Mouse (Mus musculus) midbrain, embryonic 13.5 days (tissue): ENCODE measurements around the gene Eps8l3. TPM values are rescaled to one million over a fixed set of nuclear protein-coding genes. Genes with fewer than 3 reads are reported as not detected.

ENCODE experiments used
- ATAC-seq: fragments of 200-750 bp; cut with Nextera tagmentation; 2 replicates; pipeline ENCODE4 v1.8.0; 2017; ENCODE audit warnings: mild to moderate bottlenecking, moderate TSS enrichment, moderate library complexity
- H3K27ac ChIP-seq: fragments of 300-500 bp; sonication (generic); 2 replicates; pipeline ENCODE4 v1.5.1; 2015; ENCODE audit warnings: inconsistent platforms, mild to moderate bottlenecking, moderate library complexity
- H3K27me3 ChIP-seq: fragments of 300-500 bp; sonication (generic); 2 replicates; pipeline ENCODE4 v1.6.1; 2015; ENCODE audit warnings: mild to moderate bottlenecking, inconsistent platforms
- H3K36me3 ChIP-seq: fragments of 300-500 bp; sonication (generic); 2 replicates; pipeline ENCODE4 v1.6.1; 2015; ENCODE audit warnings: mild to moderate bottlenecking, inconsistent platforms
- H3K4me1 ChIP-seq: fragments of 300-500 bp; sonication (generic); replicated peaks from 2 replicates; pipeline ENCODE4 v1.6.1; 2015; ENCODE audit warnings: inconsistent platforms
- H3K4me2 ChIP-seq: fragments of 300-500 bp; sonication (generic); replicated peaks from 2 replicates; pipeline ENCODE4 v1.6.1; 2015; ENCODE audit warnings: moderate library complexity, mild to moderate bottlenecking, inconsistent platforms
- H3K4me3 ChIP-seq: fragments of 300-500 bp; sonication (generic); replicated peaks from 2 replicates; pipeline ENCODE4 v1.5.1; 2015; ENCODE audit warnings: mild to moderate bottlenecking, inconsistent platforms
- H3K9ac ChIP-seq: fragments of 300-500 bp; sonication (generic); replicated peaks from 2 replicates; pipeline ENCODE4 v1.6.1; 2015; ENCODE audit warnings: mild to moderate bottlenecking, inconsistent platforms
- H3K9me3 ChIP-seq: fragments of 300-500 bp; sonication (generic); 2 replicates; pipeline ENCODE4 v1.6.1; 2016; ENCODE audit warnings: mild to moderate bottlenecking, inconsistent platforms
- WGBS: fragments of 180-500 bp; shearing (Covaris S2); methylation state at CpG from one replicate; pipeline ENCODE4 v1.1.7; 2015; 5-methylcytosine and 5-hydroxymethylcytosine counted together
- polyA plus RNA-seq: library from polyadenylated mRNA; unstranded; fragments of >200 nt; fragmentation: Nextera tagmentation; extraction: Ambion mirVana; gene quantifications from 2 replicates; pipeline ENCODE4 v1.2.1, GENCODE M21; 2015

The Eps8l3 gene
- polyA plus RNA-seq, 1 experiment from 2014 or later: not detected

GRCm38 (mm10) chr3:107939830-107940229 is 62.8 kb downstream of the Eps8l3 start:
- ATAC-seq: no peak
- Histone ChIP-seq H3K36me3 (no peaks in the 10 kb centered on the region), H3K9me3 (no peaks in the 10 kb centered on the region), H3K4me1 (peaks cover 23% of the 10 kb centered on the region), H3K9ac (no peak overlapping the region), H3K27ac (no peak overlapping the region), H3K27me3 (no peaks in the 10 kb centered on the region), H3K4me2 (no peak overlapping the region), H3K4me3 (no peak overlapping the region)
- 54% methylated on average over 4 of the region's 4 CpGs for WGBS

- no peak overlapping the region for H3K27ac ChIP-seq
- no peak for ATAC-seq
- no peaks in the 10 kb centered on the region for H3K27me3 ChIP-seq
- peaks cover 23% of the 10 kb centered on the region for H3K4me1 ChIP-seq
- H3K4me2 ChIP-seq: no peak overlapping the region
- 81% methylated on average over 7 of the region's 7 CpGs for WGBS
- no peaks in the 10 kb centered on the region for H3K9me3 ChIP-seq
- H3K4me3 ChIP-seq: no peak overlapping the region
- no peaks in the 10 kb centered on the region for H3K36me3 ChIP-seq
- no peak overlapping the region for H3K9ac ChIP-seq
Measured at GRCm38 (mm10) chr3:107940524-107940923, 63.5 kb downstream of the Eps8l3 start.

GRCm38 (mm10) chr3:107941261-107941660 is 64.2 kb downstream of the Eps8l3 start:
- H3K27ac ChIP-seq: no peak overlapping the region
- H3K27me3 ChIP-seq: no peaks in the 10 kb centered on the region
- no peak overlapping the region for H3K9ac ChIP-seq
- WGBS: 80% methylated on average over 4 of the region's 4 CpGs
- no peak for ATAC-seq
- no peaks in the 10 kb centered on the region for H3K9me3 ChIP-seq
- H3K4me2 ChIP-seq: no peak overlapping the region
- peaks cover 23% of the 10 kb centered on the region for H3K4me1 ChIP-seq
- no peaks in the 10 kb centered on the region for H3K36me3 ChIP-seq
- no peak overlapping the region for H3K4me3 ChIP-seq

Other genes starting within 250 kb of the Eps8l3 start
- gene Gm10961, start 245.9 kb upstream of the Eps8l3 start, polyA plus RNA-seq: not detected in 2 replicates
- 152 and 156 TPM in 2 replicates for gene Strip1, start 245.5 kb upstream of the Eps8l3 start, polyA plus RNA-seq
- gene Ahcyl1, start 180.7 kb upstream of the Eps8l3 start, polyA plus RNA-seq: 108 and 116 TPM in 2 replicates
- 4.9 and 5.3 TPM in 2 replicates for gene Csf1, start 116.8 kb upstream of the Eps8l3 start, polyA plus RNA-seq
- gene Gstm5, start 18.6 kb downstream of the Eps8l3 start, polyA plus RNA-seq: 236 and 245 TPM in 2 replicates
- gene Gstm7, start 54.6 kb downstream of the Eps8l3 start, polyA plus RNA-seq: 100 and 107 TPM in 2 replicates
- 14.5 and 17.3 TPM in 2 replicates for gene Gstm6, start 66.5 kb downstream of the Eps8l3 start, polyA plus RNA-seq
- 0.26 TPM in 1 of 2 replicates, not detected in the other for gene Gstm3, start 92.1 kb downstream of the Eps8l3 start, polyA plus RNA-seq
- 6.0 and 6.2 TPM in 2 replicates for gene Gstm2, start 109.2 kb downstream of the Eps8l3 start, polyA plus RNA-seq
- gene Gstm1, start 140.7 kb downstream of the Eps8l3 start, polyA plus RNA-seq: 28.7 and 36.2 TPM in 2 replicates
- 13.8 and 14.2 TPM in 2 replicates for gene Gstm4, start 167.7 kb downstream of the Eps8l3 start, polyA plus RNA-seq
- gene Ampd2, start 209.4 kb downstream of the Eps8l3 start, polyA plus RNA-seq: 53.6 and 54.5 TPM in 2 replicates
- gene Gnat2, start 215.6 kb downstream of the Eps8l3 start, polyA plus RNA-seq: 0.43 and 0.48 TPM in 2 replicates